Mouse (Mus musculus) forebrain, embryonic 14.5 days (tissue): ENCODE data around the gene Casp7. TPM values are rescaled to one million over a fixed set of nuclear protein-coding genes. Genes with fewer than 3 reads are reported as not detected.
A peak's percentile ranks its signal among the peaks of the same experiment; 100 is the strongest.

Experiments
- ATAC-seq: fragments of 200-750 bp; cut with Nextera tagmentation; 2 replicates; pipeline ENCODE4 v1.8.0; 2017; ENCODE audit warnings: mild to moderate bottlenecking, moderate library complexity
- DNase-seq: peaks from one replicate; pipeline ENCODE4 v3.0.0-alpha.2; 2015; ENCODE audit warnings: low spot score
- H3K27ac ChIP-seq: fragments of 300-500 bp; sonication (generic); 2 replicates; pipeline ENCODE4 v1.5.1; 2014; ENCODE audit warnings: low read depth, mild to moderate bottlenecking, control low read depth, low read length, moderate library complexity
- H3K27me3 ChIP-seq: fragments of 300-500 bp; sonication (generic); replicated peaks from 2 replicates; pipeline ENCODE4 v1.6.1; 2014; ENCODE audit warnings: low read length, control low read depth, mixed read lengths; ENCODE audit not compliant: control insufficient read depth, insufficient read depth
- H3K36me3 ChIP-seq: fragments of 300-500 bp; sonication (generic); 2 replicates; pipeline ENCODE4 v1.6.1; 2014; ENCODE audit warnings: low read length, control low read depth; ENCODE audit not compliant: control insufficient read depth, insufficient read depth
- H3K4me1 ChIP-seq: fragments of 300-500 bp; sonication (generic); 2 replicates; pipeline ENCODE4 v1.6.1; 2014; ENCODE audit warnings: antibody characterized with exemption, low read length, control low read depth; ENCODE audit not compliant: control insufficient read depth, insufficient read depth
- H3K4me2 ChIP-seq: fragments of 300-500 bp; sonication (generic); 2 replicates; pipeline ENCODE4 v1.6.1; 2014; ENCODE audit warnings: mild to moderate bottlenecking, control low read depth, low read length
- H3K4me3 ChIP-seq: fragments of 300-500 bp; sonication (generic); 2 replicates; pipeline ENCODE4 v1.5.1; 2014; ENCODE audit warnings: low read depth, low read length, control low read depth
- H3K9ac ChIP-seq: fragments of 300-500 bp; sonication (generic); 2 replicates; pipeline ENCODE4 v1.6.1; 2014; ENCODE audit warnings: mild to moderate bottlenecking, low read length, control low read depth, moderate library complexity
- H3K9me3 ChIP-seq: fragments of 300-500 bp; sonication (generic); replicated peaks from 2 replicates; pipeline ENCODE4 v1.6.1; 2016; ENCODE audit warnings: low read length, control low read depth, mixed read lengths; ENCODE audit not compliant: control insufficient read depth
- WGBS: fragments of 180-500 bp; shearing (Covaris S2); extraction: QIAGEN DNeasy Blood & Tissue Kit; methylation state at CpG from one replicate; pipeline ENCODE4 v1.1.7; 2014; 5-methylcytosine and 5-hydroxymethylcytosine counted together
- polyA plus RNA-seq: library from polyadenylated mRNA; unstranded; fragments of >200 nt; fragmentation: Nextera tagmentation; extraction: Ambion mirVana; gene quantifications from 2 replicates; pipeline ENCODE4 v1.2.1, GENCODE M21; 2014

The Casp7 gene
- polyA plus RNA-seq, 1 experiment from 2014 or later, result 13.1 TPM

DNA sequence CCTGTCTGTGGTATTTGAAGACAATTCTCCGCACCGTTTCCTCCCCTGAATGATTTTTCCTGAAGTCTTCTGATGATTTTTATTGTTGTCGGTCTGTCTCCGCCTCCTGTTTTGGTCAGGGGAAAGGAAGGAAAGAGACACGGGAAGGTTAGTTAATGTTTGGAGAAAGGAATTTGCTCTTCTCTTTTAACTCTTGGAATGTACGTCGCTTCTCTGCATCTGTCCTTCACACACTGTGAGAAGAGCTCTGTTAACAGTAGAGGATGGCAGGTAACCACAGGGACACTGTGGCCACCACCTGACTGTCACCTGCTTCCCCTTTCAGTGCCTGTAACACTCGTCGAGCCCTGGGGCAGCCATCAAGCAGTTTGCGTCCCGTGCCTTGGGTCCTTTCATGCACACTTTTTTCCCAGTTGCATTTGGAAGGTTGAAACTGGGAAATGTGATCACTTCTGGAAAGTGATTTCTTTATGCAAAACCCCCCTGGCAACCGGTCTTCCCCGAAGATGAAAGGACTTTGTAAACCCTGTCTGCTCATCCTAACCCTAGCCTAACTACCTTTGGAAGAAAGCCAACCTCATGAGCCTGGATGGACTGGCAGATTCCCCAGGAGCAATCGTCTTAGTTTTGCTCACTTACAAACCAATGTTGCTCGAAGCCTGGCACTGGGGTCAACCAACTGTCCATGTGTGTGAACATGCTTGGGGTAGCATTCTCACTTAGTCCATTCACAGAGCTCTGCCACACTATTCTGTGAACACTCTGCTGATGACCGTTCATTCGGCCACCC, 27.9 kb downstream of the Casp7 start:
- DNase-seq (no peak), ATAC-seq (no peak)
- Histone ChIP-seq H3K9ac (no peak overlapping the region), H3K4me2 (no peak overlapping the region), H3K9me3 (no peaks in the 10 kb centered on the region), H3K27ac (no peak overlapping the region), H3K4me3 (no peak overlapping the region), H3K4me1 (peaks cover 3% of the 10 kb centered on the region), H3K36me3 (no peaks in the 10 kb centered on the region), H3K27me3 (no peaks in the 10 kb centered on the region)
- 79% methylated on average over 17 of the region's 17 CpGs for WGBS

DNA sequence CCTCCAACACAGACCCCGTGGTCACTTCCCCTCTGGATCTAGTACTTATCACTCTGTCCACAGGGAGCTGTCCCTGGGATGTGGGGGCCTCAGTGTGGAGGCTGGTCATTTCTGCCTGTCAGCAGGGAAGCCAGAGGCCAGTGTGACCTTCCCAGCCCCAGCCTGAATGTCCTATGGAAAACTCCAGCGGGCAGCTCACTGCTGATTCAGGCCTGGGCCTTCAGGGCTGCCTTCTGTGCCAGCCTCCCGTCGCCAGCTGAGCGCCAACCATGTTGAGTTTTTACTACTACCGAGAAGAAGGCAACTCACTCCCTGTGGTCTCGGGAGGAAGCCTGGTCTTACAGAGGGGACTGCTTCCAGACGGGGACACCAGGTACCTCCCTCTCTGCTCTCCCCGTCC, 28.6 kb downstream of the Casp7 start:
- Histone ChIP-seq H3K27me3 (no peaks in the 10 kb centered on the region), H3K9ac (peak overlapping the region; percentile 13; the same call in 1 of the 2 replicates), H3K27ac (peak overlapping the region; percentile 48; the same call in 1 of the 2 replicates), H3K4me2 (no peak overlapping the region), H3K4me3 (no peak overlapping the region), H3K4me1 (peaks cover 3% of the 10 kb centered on the region), H3K9me3 (no peaks in the 10 kb centered on the region), H3K36me3 (no peaks in the 10 kb centered on the region)
- no peak for ATAC-seq
- no peak for DNase-seq
- 65% methylated on average over 9 of the region's 9 CpGs for WGBS

DNA sequence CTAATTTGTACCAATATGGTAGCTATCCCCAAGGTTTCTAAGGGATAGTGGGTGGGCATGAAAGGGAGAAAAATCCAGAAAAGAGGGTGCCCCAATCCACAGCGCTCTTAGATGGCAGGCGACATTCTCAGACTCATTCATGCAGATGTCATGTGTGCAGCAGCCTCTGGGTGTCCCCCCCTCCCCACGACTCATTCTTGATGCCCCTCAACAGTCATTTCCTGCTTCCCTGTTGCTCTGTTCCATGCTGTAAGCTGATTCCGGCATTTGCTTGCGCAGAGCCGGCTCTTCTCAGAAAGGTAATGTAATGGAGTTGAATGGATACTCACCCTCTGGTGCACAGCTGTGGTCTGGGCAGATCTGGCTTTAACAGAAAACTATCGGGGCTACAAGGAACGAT, 33.4 kb downstream of the Casp7 start:
- Histone ChIP-seq H3K27ac (no peak overlapping the region), H3K9me3 (no peaks in the 10 kb centered on the region), H3K36me3 (no peaks in the 10 kb centered on the region), H3K27me3 (no peaks in the 10 kb centered on the region), H3K4me3 (no peak overlapping the region), H3K9ac (no peak overlapping the region), H3K4me2 (no peak overlapping the region), H3K4me1 (peaks cover 3% of the 10 kb centered on the region)
- no peak for ATAC-seq
- WGBS, result 72% methylated on average over 8 of the region's 8 CpGs
- peak; percentile 11 for DNase-seq

DNA sequence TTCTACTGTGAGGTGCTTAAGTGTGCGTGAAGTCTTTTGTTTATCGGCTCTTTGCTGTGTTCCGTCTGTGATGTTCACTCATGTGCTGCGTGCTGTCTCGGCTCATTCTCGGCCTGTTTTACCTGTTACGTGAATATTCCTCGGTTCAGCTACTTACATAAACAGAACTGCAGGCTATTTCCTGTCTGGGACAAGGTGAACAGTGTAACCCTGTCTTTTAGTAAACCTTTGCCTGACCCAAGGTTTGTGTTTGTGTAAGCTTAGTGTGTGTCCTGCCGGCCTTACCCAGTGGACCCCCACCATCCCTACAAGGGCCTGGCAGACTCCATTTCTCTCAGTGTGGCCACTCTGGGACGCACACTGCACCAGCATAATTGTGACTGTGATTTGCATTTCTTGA, 35.8 kb downstream of the Casp7 start:
- no peaks in the 10 kb centered on the region for H3K27me3 ChIP-seq
- DNase-seq (no peak), ATAC-seq (no peak)
- no peaks in the 10 kb centered on the region for H3K36me3 ChIP-seq
- no peaks in the 10 kb centered on the region for H3K4me1 ChIP-seq
- H3K4me3 ChIP-seq, result no peak overlapping the region
- H3K9me3 ChIP-seq, result no peaks in the 10 kb centered on the region
- WGBS, result 82% methylated on average over 10 of the region's 10 CpGs
- H3K27ac ChIP-seq, result no peak overlapping the region
- no peak overlapping the region for H3K4me2 ChIP-seq
- H3K9ac ChIP-seq, result no peak overlapping the region

DNA sequence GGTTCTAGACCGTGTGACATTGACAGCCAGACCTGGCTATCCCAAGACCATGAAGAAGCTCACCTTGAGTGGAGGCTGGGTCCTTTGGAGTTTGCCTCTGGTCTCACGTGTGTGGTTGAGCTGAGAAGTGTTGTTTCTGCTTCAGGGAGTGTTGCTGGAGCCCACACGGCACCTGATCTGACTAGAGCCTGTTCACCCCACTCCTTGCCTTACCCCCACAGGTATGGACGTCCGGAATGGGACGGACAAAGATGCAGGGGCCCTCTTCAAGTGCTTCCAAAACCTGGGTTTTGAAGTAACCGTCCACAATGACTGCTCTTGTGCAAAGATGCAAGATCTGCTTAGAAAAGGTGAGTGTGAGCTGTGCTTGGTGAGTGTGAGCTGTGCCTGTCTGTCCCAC, 36.7 kb downstream of the Casp7 start:
- Histone ChIP-seq H3K4me2 (no peak overlapping the region), H3K27me3 (no peaks in the 10 kb centered on the region), H3K9ac (no peak overlapping the region), H3K27ac (no peak overlapping the region), H3K36me3 (no peaks in the 10 kb centered on the region), H3K4me3 (no peak overlapping the region), H3K4me1 (no peaks in the 10 kb centered on the region), H3K9me3 (no peaks in the 10 kb centered on the region)
- WGBS, result 90% methylated on average over 7 of the region's 7 CpGs
- no peak for ATAC-seq
- no peak for DNase-seq

DNA sequence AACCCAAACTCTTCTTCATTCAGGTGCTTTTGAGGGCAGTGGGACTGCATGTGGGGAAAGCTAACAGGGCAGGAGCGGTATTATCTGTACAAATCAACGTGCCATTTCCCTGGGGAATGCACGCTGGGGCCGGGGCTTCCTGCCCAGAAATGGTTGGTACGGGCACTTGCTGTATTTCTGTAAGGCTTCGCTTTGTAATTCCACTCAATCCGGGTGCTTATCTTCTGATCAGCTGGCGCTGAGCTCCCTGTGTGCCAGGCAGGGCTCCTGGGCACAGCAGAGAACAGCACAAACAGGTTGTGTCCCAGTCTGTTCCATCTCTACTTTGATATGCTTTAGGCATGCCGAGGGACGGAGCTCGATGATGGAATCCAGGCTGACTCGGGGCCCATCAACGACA, 39.5 kb downstream of the Casp7 start:
- no peak overlapping the region for H3K4me3 ChIP-seq
- DNase-seq, result no peak

DNA sequence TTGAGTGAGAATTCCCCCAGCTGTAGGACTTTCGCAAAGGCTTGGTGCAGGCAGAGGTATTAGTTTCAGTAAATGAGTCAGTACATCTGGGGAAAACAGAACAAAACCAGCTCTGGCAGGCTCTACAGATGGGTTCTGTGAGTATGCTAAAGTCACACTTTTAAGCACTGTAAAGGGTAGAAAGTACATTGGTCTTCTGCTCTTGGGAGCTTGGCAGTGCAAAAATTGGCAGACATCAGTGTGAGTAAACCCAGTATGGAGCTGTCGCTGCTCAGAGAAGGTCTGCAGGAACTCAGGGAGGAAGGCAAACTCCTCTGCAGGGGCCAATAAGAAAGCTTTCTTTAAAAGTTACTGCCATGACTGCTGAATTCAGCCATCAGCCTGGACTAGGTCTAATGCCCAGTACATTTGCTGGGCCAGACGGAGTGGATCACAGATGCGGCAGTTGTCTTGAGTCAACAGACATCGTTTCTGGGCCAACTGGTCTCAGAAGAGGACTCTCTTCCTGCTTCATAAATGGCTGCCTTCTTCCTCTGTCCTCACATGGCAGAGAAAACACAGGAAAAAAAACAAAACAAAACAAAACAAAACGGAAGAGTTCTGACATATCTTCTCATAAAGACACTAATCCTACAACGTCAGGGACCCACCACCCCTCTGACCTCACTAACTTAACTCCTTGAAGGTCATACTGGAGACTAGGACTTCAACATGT, 41.6 kb downstream of the Casp7 start:
- H3K27ac ChIP-seq, result no peak overlapping the region
- no peak for ATAC-seq
- no peak overlapping the region for H3K9ac ChIP-seq
- H3K4me3 ChIP-seq, result no peak overlapping the region
- no peaks in the 10 kb centered on the region for H3K4me1 ChIP-seq
- no peak for DNase-seq
- 90% methylated on average over 7 of the region's 7 CpGs for WGBS
- H3K27me3 ChIP-seq, result no peaks in the 10 kb centered on the region
- no peak overlapping the region for H3K4me2 ChIP-seq
- H3K9me3 ChIP-seq, result no peaks in the 10 kb centered on the region
- H3K36me3 ChIP-seq, result no peaks in the 10 kb centered on the region

More for the DNA sequence above, 39.5 kb downstream of the Casp7 start:
- H3K4me1 ChIP-seq, result no peaks in the 10 kb centered on the region
- no peak overlapping the region for H3K9ac ChIP-seq
- H3K27me3 ChIP-seq, result no peaks in the 10 kb centered on the region
- no peak for ATAC-seq
- H3K9me3 ChIP-seq, result no peaks in the 10 kb centered on the region
- no peaks in the 10 kb centered on the region for H3K36me3 ChIP-seq
- no peak overlapping the region for H3K27ac ChIP-seq
- WGBS, result 88% methylated on average over 13 of the region's 13 CpGs
- no peak overlapping the region for H3K4me2 ChIP-seq

DNA sequence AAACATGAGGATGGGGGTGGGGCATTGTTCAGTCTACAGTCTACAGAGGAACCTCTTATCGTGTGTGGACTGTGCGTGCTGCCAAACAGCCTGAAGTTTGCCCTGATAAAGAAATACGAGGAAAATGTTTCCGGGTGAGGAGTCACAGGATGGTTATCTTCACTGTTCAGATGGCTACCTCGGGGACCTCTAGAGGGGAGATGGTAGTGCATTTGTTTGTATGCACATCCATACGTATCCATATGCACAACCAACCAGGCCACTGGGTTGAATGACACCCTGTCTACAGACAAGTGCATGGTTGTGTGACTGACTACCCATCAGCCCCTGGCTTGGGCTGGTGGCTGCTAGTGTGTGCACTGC, 42.1 kb downstream of the Casp7 start:
- Histone ChIP-seq H3K36me3 (no peaks in the 10 kb centered on the region), H3K9ac (no peak overlapping the region), H3K27me3 (no peaks in the 10 kb centered on the region), H3K27ac (no peak overlapping the region), H3K4me1 (no peaks in the 10 kb centered on the region), H3K9me3 (no peaks in the 10 kb centered on the region), H3K4me2 (no peak overlapping the region), H3K4me3 (no peak overlapping the region)
- ATAC-seq (no peak), DNase-seq (no peak)
- 91% methylated on average over 6 of the region's 6 CpGs for WGBS

DNA sequence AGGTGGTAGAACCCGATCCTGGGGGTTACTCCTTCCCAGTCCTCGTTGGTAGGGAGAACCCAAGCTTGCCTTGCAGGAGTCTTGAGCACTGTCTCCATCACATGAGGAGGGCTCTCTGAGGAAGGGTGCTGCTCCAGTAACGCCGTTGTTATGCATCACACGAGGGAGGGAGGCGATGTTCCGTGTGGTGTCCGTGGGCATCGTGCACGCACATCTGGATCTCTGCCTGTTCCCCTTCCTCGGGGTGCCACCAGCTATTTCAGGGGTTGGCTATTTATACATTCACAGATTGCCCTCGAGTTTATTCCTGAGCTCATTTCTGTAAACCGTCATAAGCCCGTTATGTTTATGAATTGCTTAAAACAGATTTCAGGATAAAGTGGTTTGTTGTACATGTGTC, 46.5 kb downstream of the Casp7 start:
- no peak overlapping the region for H3K27ac ChIP-seq
- DNase-seq (no peak), ATAC-seq (no peak)
- H3K4me3 ChIP-seq, result no peak overlapping the region
- H3K36me3 ChIP-seq, result no peaks in the 10 kb centered on the region
- no peak overlapping the region for H3K9ac ChIP-seq
- no peak overlapping the region for H3K4me2 ChIP-seq
- H3K9me3 ChIP-seq, result no peaks in the 10 kb centered on the region
- H3K27me3 ChIP-seq, result no peaks in the 10 kb centered on the region
- H3K4me1 ChIP-seq, result no peaks in the 10 kb centered on the region
- WGBS, result 85% methylated on average over 14 of the region's 14 CpGs
